Mouse (Mus musculus) retina, postnatal 7 days (tissue): ENCODE measurements at regions not wholly inside any gene's neighbourhood (a gene's known extent, or its start where the extent isn't known, plus 50 kb on each side); places are given as distances from the start of the nearest gene placed in this dataset.

ENCODE experiments used
- DNase-seq: peaks from one replicate; pipeline ENCODE4 v3.0.0-alpha.2; 2012; ENCODE audit warnings: low read depth, low spot score

- DNase-seq: no peak
These were observed 82.2 kb upstream of the Errfi1 start for GRCm38 (mm10) chr4:150771469-150771868.

- no peak for DNase-seq
These were observed 84.7 kb upstream of the Errfi1 start for GRCm38 (mm10) chr4:150769043-150769442.

- no peak for DNase-seq
These were observed 95.1 kb upstream of the Errfi1 start for GRCm38 (mm10) chr4:150758467-150759237.

- no peak for DNase-seq
These were observed 95.8 kb upstream of the Errfi1 start for GRCm38 (mm10) chr4:150757815-150758426.

- no peak for DNase-seq
These were observed 96.4 kb upstream of the Errfi1 start for GRCm38 (mm10) chr4:150757291-150757741.

- DNase-seq: no peak
These were observed 98.3 kb upstream of the Errfi1 start for GRCm38 (mm10) chr4:150755446-150755845.

- no peak for DNase-seq
These were observed 100.2 kb upstream of the Slc45a1 start for GRCm38 (mm10) chr4:150752151-150752550.

GRCm38 (mm10) chr4:150750445-150751213 is 98.7 kb upstream of the Slc45a1 start:
- no peak for DNase-seq

GRCm38 (mm10) chr4:150749066-150749465 is 97.1 kb upstream of the Slc45a1 start:
- DNase-seq: no peak

- DNase-seq: no peak
These were observed 96.4 kb upstream of the Slc45a1 start for GRCm38 (mm10) chr4:150748099-150749000.

GRCm38 (mm10) chr4:150746430-150746923 is 94.5 kb upstream of the Slc45a1 start:
- no peak for DNase-seq

- DNase-seq: peak; percentile 42
These were observed 93.8 kb upstream of the Slc45a1 start for GRCm38 (mm10) chr4:150745529-150746429.

GRCm38 (mm10) chr4:150743508-150743907 is 91.5 kb upstream of the Slc45a1 start:
- DNase-seq: no peak

- DNase-seq: no peak
These were observed 91.1 kb upstream of the Slc45a1 start for GRCm38 (mm10) chr4:150743103-150743502.

- DNase-seq: no peak
These were observed 89.8 kb upstream of the Slc45a1 start for GRCm38 (mm10) chr4:150741810-150742209.

GRCm38 (mm10) chr4:150740167-150740566 is 88.2 kb upstream of the Slc45a1 start:
- DNase-seq: no peak

- DNase-seq: no peak
These were observed 86.8 kb upstream of the Slc45a1 start for GRCm38 (mm10) chr4:150738736-150739135.

GRCm38 (mm10) chr4:150730061-150730812 is 78.3 kb upstream of the Slc45a1 start:
- no peak for DNase-seq

- no peak for DNase-seq
These were observed 74.6 kb upstream of the Slc45a1 start for GRCm38 (mm10) chr4:150726539-150726938.
